Mouse (Mus musculus): Measurements from ENCODE around the gene Tmem59l. TPM values are rescaled to one million over a fixed set of nuclear protein-coding genes. Genes with fewer than 3 reads are reported as not detected.

The Tmem59l gene
- polyA plus RNA-seq, 1 experiment from 2014 or later, result 78.8 TPM

- H3K9ac ChIP-seq, result peak within 1 kb of the TSS; percentile 84
- no peaks in the 10 kb centered on the region for H3K9me3 ChIP-seq
- peak within 1 kb of the TSS; percentile 64 for H3K4me3 ChIP-seq
- peak; percentile 89 for ATAC-seq (ENCODE audit: low FRiP score)
- peak within 1 kb of the TSS; percentile 49 for H3K27ac ChIP-seq
- WGBS, result under 1% methylated on average over 53 of the region's 53 CpGs
- peak within 1 kb of the TSS; percentile 75 for H3K4me2 ChIP-seq
- no peaks in the 10 kb centered on the region for H3K36me3 ChIP-seq
- H3K4me1 ChIP-seq (replicated peaks), result peaks cover 32% of the 10 kb centered on the region
- H3K27me3 ChIP-seq, result peaks cover 31% of the 10 kb centered on the region
Observed at GRCm38 (mm10) chr8:70476333-70477268, 10.6 kb downstream of the Tmem59l start, which contains the start of gene Klhl26. Klhl26 (minus strand) TSS chr8:70476968.

DNA sequence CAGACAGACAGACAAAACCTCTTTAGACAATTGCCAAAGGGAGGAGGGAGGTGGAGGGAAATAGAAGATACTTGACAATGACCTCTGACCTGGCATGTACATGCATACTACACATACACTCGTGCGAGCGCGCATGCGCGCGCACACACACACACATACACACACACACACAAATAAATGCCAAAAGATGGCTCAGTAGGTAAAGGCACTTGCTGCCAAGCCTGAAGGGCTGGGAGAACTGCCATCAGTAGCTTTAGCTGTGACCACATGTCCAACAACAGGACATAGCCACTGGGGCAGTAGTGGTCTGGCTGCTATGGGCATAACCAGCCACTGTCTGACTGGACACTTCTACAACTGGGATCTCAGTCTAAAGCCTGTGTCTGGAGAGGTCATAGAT, 15.3 kb downstream of the Tmem59l start:
- Histone ChIP-seq H3K36me3 (no peaks in the 10 kb centered on the region; the same call in 1 of the 2 replicates), H3K9ac (no peak overlapping the region), H3K4me1 (replicated peaks) (peaks cover 50% of the 10 kb centered on the region), H3K4me2 (no peak overlapping the region), H3K9me3 (no peaks in the 10 kb centered on the region), H3K27ac (no peak overlapping the region), H3K27me3 (no peaks in the 10 kb centered on the region), H3K4me3 (no peak overlapping the region)
- WGBS, result 99% methylated on average over 7 of the region's 7 CpGs
- no peak for ATAC-seq (ENCODE audit: low FRiP score)

DNA sequence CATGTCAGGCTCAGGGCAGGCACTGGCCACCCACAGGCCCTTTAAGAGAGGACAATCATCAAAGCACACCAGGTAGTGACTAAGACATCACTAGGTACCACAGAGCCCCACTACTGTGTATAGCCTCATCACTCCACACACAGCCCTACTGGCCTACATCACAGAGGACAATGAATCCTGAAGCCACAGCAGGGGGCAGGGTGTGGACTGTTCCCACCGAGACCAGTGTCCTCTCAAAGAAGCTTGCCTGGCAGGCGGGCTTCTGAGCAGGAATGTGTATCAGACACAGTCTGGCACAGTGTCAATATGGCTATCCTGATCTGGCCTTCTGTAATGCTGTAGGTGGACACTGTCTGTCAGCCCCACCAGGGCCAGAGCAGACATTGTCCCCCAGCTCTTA, 17.2 kb downstream of the Tmem59l start:
- no peaks in the 10 kb centered on the region for H3K27me3 ChIP-seq
- H3K27ac ChIP-seq, result no peak overlapping the region; the same call in 1 of the 2 replicates
- ATAC-seq (ENCODE audit: low FRiP score), result no peak
- peaks cover 34% of the 10 kb centered on the region for H3K4me1 ChIP-seq (replicated peaks)
- peaks cover 12% of the 10 kb centered on the region for H3K36me3 ChIP-seq
- H3K9me3 ChIP-seq, result no peaks in the 10 kb centered on the region
- H3K4me2 ChIP-seq, result no peak overlapping the region
- no peak overlapping the region for H3K4me3 ChIP-seq
- H3K9ac ChIP-seq, result no peak overlapping the region
- WGBS, result 59% methylated on average over 2 of the region's 2 CpGs

DNA sequence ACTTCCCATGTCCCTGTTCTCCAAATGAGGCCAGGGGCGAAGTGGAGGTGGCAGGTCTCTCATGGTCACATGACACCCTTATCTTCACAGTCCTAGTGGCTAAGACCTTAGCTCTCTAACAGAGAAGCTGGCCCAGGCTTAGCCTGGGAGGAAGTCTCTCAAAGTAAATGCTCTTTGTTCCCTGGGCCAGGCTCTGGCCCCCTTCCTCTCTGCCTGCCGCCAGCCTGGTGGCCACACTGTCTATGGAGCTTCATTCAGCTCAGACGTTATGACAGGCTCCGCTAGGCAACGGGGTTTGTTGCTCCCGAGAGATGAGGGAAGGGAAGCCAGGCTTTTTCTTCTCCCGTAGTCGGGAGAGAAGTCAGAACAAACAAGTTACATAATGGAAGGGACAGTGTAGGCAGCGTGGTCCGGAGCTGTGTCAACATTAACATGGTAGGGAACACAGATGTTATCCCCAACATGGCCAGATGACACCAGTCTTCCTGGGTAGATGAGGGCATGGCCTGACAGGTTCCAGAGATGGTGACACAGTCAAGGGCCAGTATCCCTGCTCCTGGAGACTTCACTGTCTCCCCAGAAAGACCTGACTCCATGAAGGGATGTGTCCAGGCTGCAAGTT, 17.8 kb downstream of the Tmem59l start:
- peak overlapping the region; percentile 13; the same call in 1 of the 2 replicates for H3K9ac ChIP-seq
- H3K27me3 ChIP-seq, result no peaks in the 10 kb centered on the region
- H3K9me3 ChIP-seq, result no peaks in the 10 kb centered on the region
- ATAC-seq (ENCODE audit: low FRiP score), result peak; percentile 44; the same call in 1 of the 2 replicates
- H3K4me3 ChIP-seq, result no peak overlapping the region
- H3K4me1 ChIP-seq (replicated peaks), result peaks cover 34% of the 10 kb centered on the region
- peaks cover 12% of the 10 kb centered on the region for H3K36me3 ChIP-seq
- 53% methylated on average over 10 of the region's 10 CpGs for WGBS
- no peak overlapping the region for H3K4me2 ChIP-seq
- peak overlapping the region; percentile 20 for H3K27ac ChIP-seq

- Histone ChIP-seq H3K9ac (peak overlapping the region; percentile 13; the same call in 1 of the 2 replicates), H3K36me3 (peaks cover 12% of the 10 kb centered on the region), H3K9me3 (no peaks in the 10 kb centered on the region), H3K27me3 (no peaks in the 10 kb centered on the region), H3K4me1 (replicated peaks) (peaks cover 36% of the 10 kb centered on the region), H3K4me2 (no peak overlapping the region), H3K27ac (peak overlapping the region; percentile 20; the same call in 1 of the 2 replicates), H3K4me3 (no peak overlapping the region)
- no peak for ATAC-seq (ENCODE audit: low FRiP score)
- 95% methylated on average over 4 of the region's 4 CpGs for WGBS
Observed at GRCm38 (mm10) chr8:70468733-70469132, 18.4 kb downstream of the Tmem59l start.

GRCm38 (mm10) chr8:70467907-70468306, 19.3 kb downstream of the Tmem59l start:
- no peak overlapping the region for H3K4me3 ChIP-seq
- ATAC-seq (ENCODE audit: low FRiP score), result no peak
- peaks cover 12% of the 10 kb centered on the region for H3K36me3 ChIP-seq
- no peaks in the 10 kb centered on the region for H3K9me3 ChIP-seq
- no peak overlapping the region for H3K9ac ChIP-seq
- H3K4me2 ChIP-seq, result no peak overlapping the region
- no peaks in the 10 kb centered on the region for H3K27me3 ChIP-seq
- H3K4me1 ChIP-seq (replicated peaks), result peaks cover 39% of the 10 kb centered on the region
- 70% methylated on average over 1 of the region's 1 CpGs for WGBS
- H3K27ac ChIP-seq, result no peak overlapping the region

- Histone ChIP-seq H3K27me3 (no peaks in the 10 kb centered on the region), H3K4me2 (no peak overlapping the region)
- ATAC-seq (ENCODE audit: low FRiP score), result no peak
Observed at GRCm38 (mm10) chr8:70467229-70467725, 19.9 kb downstream of the Tmem59l start.

DNA sequence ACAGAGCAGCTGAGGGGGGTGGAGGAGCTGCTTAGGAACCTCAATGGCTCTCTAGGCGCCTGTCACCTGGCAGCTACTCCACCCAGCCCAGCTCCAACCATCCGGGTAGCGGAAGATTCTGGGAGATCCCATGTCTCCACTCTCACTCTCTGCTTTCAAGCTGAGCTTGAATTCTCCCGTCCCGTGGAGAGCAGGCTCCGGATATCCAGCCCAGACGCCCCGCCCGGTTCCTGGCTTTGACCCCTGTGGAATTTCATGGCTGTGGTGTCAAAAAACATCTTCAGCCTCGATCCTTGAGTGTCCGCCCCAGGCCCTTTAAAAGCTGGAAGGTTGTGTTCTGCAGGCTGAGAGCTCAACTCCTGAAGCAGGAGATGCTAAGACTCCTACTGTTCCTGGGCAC, 20.4 kb downstream of the Tmem59l start:
- no peak for ATAC-seq (ENCODE audit: low FRiP score)
- Histone ChIP-seq H3K9ac (0 out of 2 replicates have a peak overlapping the region, but pooled peaks have one; percentile 5), H3K9me3 (no peaks in the 10 kb centered on the region), H3K4me2 (no peak overlapping the region), H3K4me1 (replicated peaks) (peaks cover 36% of the 10 kb centered on the region), H3K4me3 (no peak overlapping the region), H3K27ac (no peak overlapping the region), H3K36me3 (peaks cover 12% of the 10 kb centered on the region), H3K27me3 (no peaks in the 10 kb centered on the region)
- 71% methylated on average over 11 of the region's 11 CpGs for WGBS

More at GRCm38 (mm10) chr8:70467229-70467725, 19.9 kb downstream of the Tmem59l start:
- H3K27ac ChIP-seq, result no peak overlapping the region
- no peak overlapping the region for H3K4me3 ChIP-seq
- H3K9me3 ChIP-seq, result no peaks in the 10 kb centered on the region
- H3K4me1 ChIP-seq (replicated peaks), result peaks cover 36% of the 10 kb centered on the region
- 0 out of 2 replicates have a peak overlapping the region, but pooled peaks have one; percentile 5 for H3K9ac ChIP-seq
- WGBS, result 74% methylated on average over 5 of the region's 5 CpGs
- H3K36me3 ChIP-seq, result peaks cover 12% of the 10 kb centered on the region

- Histone ChIP-seq H3K27me3 (no peaks in the 10 kb centered on the region), H3K4me3 (no peak overlapping the region)
- WGBS, result 85% methylated on average over 4 of the region's 4 CpGs
Observed at GRCm38 (mm10) chr8:70466305-70466704, 20.9 kb downstream of the Tmem59l start.

GRCm38 (mm10) chr8:70465701-70466100, 21.5 kb downstream of the Tmem59l start:
- no peaks in the 10 kb centered on the region for H3K27me3 ChIP-seq
- 98% methylated on average over 4 of the region's 4 CpGs for WGBS
- no peak overlapping the region for H3K4me2 ChIP-seq
- peaks cover 36% of the 10 kb centered on the region for H3K4me1 ChIP-seq (replicated peaks)
- no peak overlapping the region for H3K9ac ChIP-seq
- H3K27ac ChIP-seq, result no peak overlapping the region
- peaks cover 12% of the 10 kb centered on the region for H3K36me3 ChIP-seq
- no peak for ATAC-seq (ENCODE audit: low FRiP score)
- H3K9me3 ChIP-seq, result no peaks in the 10 kb centered on the region
- H3K4me3 ChIP-seq, result no peak overlapping the region

More at GRCm38 (mm10) chr8:70466305-70466704, 20.9 kb downstream of the Tmem59l start:
- Histone ChIP-seq H3K4me1 (replicated peaks) (peaks cover 36% of the 10 kb centered on the region), H3K36me3 (peaks cover 12% of the 10 kb centered on the region), H3K27ac (no peak overlapping the region), H3K9me3 (no peaks in the 10 kb centered on the region), H3K4me2 (no peak overlapping the region), H3K9ac (no peak overlapping the region)
- ATAC-seq (ENCODE audit: low FRiP score), result no peak

- H3K27ac ChIP-seq, result no peak overlapping the region
- 94% methylated on average over 6 of the region's 6 CpGs for WGBS
- peaks cover 25% of the 10 kb centered on the region for H3K4me1 ChIP-seq (replicated peaks)
- no peak for ATAC-seq (ENCODE audit: low FRiP score)
- no peaks in the 10 kb centered on the region for H3K9me3 ChIP-seq
- no peak overlapping the region for H3K4me2 ChIP-seq
- H3K36me3 ChIP-seq, result peaks cover 12% of the 10 kb centered on the region
- no peak overlapping the region for H3K4me3 ChIP-seq
- H3K9ac ChIP-seq, result no peak overlapping the region
- H3K27me3 ChIP-seq, result no peaks in the 10 kb centered on the region
Observed at GRCm38 (mm10) chr8:70464162-70464561, 23.0 kb downstream of the Tmem59l start.

GRCm38 (mm10) chr8:70463306-70463705, 23.9 kb downstream of the Tmem59l start:
- Histone ChIP-seq H3K36me3 (peaks cover 12% of the 10 kb centered on the region), H3K9me3 (no peaks in the 10 kb centered on the region), H3K27me3 (no peaks in the 10 kb centered on the region), H3K4me1 (replicated peaks) (peaks cover 20% of the 10 kb centered on the region), H3K9ac (no peak overlapping the region), H3K4me2 (no peak overlapping the region), H3K27ac (no peak overlapping the region), H3K4me3 (no peak overlapping the region)
- WGBS, result 62% methylated on average over 4 of the region's 4 CpGs
- ATAC-seq (ENCODE audit: low FRiP score), result no peak

Measured in hindbrain, embryonic 13.5 days (tissue).